Mouse (Mus musculus) stomach, postnatal 0 days (tissue): ENCODE data around the gene Ripor1. TPM values are rescaled to one million over a fixed set of nuclear protein-coding genes. Genes with fewer than 3 reads are reported as not detected.
A peak's percentile ranks its signal among the peaks of the same experiment; 100 is the strongest.

Experiments
- ATAC-seq: fragments of 200-750 bp; cut with Nextera tagmentation; 2 replicates; pipeline ENCODE4 v1.8.0; 2017; ENCODE audit not compliant: low FRiP score, low TSS enrichment
- DNase-seq: peaks from one replicate; pipeline ENCODE4 v3.0.0-alpha.2; 2016; ENCODE audit warnings: low spot score
- H3K27ac ChIP-seq: fragments of 300-500 bp; sonication (generic); replicated peaks from 2 replicates; pipeline ENCODE4 v1.5.1; 2014; ENCODE audit warnings: mild to moderate bottlenecking, control low read depth
- H3K27me3 ChIP-seq: fragments of 300-500 bp; sonication (generic); 2 replicates; pipeline ENCODE4 v1.6.1; 2014; ENCODE audit warnings: low read length; ENCODE audit not compliant: control insufficient read depth, insufficient read depth
- H3K36me3 ChIP-seq: fragments of 300-500 bp; sonication (generic); 2 replicates; pipeline ENCODE4 v1.6.1; 2014; ENCODE audit warnings: low read length, mixed read lengths; ENCODE audit not compliant: control insufficient read depth, insufficient read depth
- H3K4me1 ChIP-seq: fragments of 300-500 bp; sonication (generic); replicated peaks from 2 replicates; pipeline ENCODE4 v1.6.1; 2014; ENCODE audit warnings: antibody characterized with exemption; ENCODE audit not compliant: control insufficient read depth, insufficient read depth
- H3K4me2 ChIP-seq: fragments of 300-500 bp; sonication (generic); replicated peaks from 2 replicates; pipeline ENCODE4 v1.6.1; 2014; ENCODE audit warnings: low read depth, mild to moderate bottlenecking, control low read depth, moderate library complexity
- H3K4me3 ChIP-seq: fragments of 300-500 bp; sonication (generic); 2 replicates; pipeline ENCODE4 v1.5.1; 2014; ENCODE audit warnings: low read depth, low read length, control low read depth
- H3K9ac ChIP-seq: fragments of 300-500 bp; sonication (generic); 2 replicates; pipeline ENCODE4 v1.6.1; 2014; ENCODE audit warnings: mild to moderate bottlenecking, low read length, control low read depth, mixed read lengths
- H3K9me3 ChIP-seq: fragments of 300-500 bp; sonication (generic); 2 replicates; pipeline ENCODE4 v1.6.1; 2016; ENCODE audit warnings: low read length; ENCODE audit not compliant: control insufficient read depth
- CTCF ChIP-seq: IDR thresholded peaks from 2 replicates; pipeline ENCODE4 v1.5.1; 2016; ENCODE audit warnings: antibody characterized with exemption, low read depth, mild to moderate bottlenecking, moderate library complexity
- EP300 ChIP-seq: optimal IDR thresholded peaks from 2 replicates; pipeline ENCODE3; 2016; ENCODE audit warnings: antibody characterized with exemption
- WGBS: fragments of 180-500 bp; shearing (Covaris S2); extraction: QIAGEN DNeasy Blood & Tissue Kit; methylation state at CpG from one replicate; pipeline ENCODE4 v1.1.7; 2014; 5-methylcytosine and 5-hydroxymethylcytosine counted together
- polyA plus RNA-seq: library from polyadenylated mRNA; unstranded; fragments of >200 nt; fragmentation: Nextera tagmentation; extraction: Ambion mirVana; gene quantifications from 2 replicates; pipeline ENCODE4 v1.2.1, GENCODE M21; 2015

Ripor1 gene
- polyA plus RNA-seq, 1 experiment from 2014 or later, result 8.9 TPM

DNA sequence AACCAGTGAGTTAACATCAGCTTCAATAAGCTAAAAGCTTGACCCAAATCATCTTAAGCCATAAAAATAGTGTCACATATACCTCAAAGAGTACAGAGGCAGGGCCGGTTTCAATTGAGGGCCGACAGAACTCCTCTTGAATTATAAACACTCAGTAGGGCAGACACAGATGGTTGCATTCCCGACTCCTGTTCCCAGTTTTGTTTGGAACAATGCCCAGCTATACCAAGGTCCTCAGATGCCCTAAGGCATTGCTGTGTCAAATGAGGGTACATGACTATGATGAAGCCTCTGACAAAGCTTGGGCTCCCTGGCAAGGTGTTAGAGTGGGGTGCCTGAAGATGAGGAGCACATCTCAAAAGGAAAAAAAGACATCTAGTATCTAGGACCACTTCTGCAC is 29.5 kb upstream of the Ripor1 start:
- no peak overlapping the region for H3K4me2 ChIP-seq
- no peak for TF ChIP-seq EP300
- no peak for TF ChIP-seq CTCF
- H3K36me3 ChIP-seq, result no peaks in the 10 kb centered on the region
- WGBS, result 53% methylated on average over 3 of the region's 3 CpGs
- no peak for DNase-seq
- H3K27ac ChIP-seq, result no peak overlapping the region
- H3K4me3 ChIP-seq, result no peak overlapping the region
- H3K4me1 ChIP-seq, result no peaks in the 10 kb centered on the region
- no peak overlapping the region for H3K9ac ChIP-seq
- no peaks in the 10 kb centered on the region for H3K9me3 ChIP-seq
- H3K27me3 ChIP-seq, result no peaks in the 10 kb centered on the region
- ATAC-seq, result no peak

DNA sequence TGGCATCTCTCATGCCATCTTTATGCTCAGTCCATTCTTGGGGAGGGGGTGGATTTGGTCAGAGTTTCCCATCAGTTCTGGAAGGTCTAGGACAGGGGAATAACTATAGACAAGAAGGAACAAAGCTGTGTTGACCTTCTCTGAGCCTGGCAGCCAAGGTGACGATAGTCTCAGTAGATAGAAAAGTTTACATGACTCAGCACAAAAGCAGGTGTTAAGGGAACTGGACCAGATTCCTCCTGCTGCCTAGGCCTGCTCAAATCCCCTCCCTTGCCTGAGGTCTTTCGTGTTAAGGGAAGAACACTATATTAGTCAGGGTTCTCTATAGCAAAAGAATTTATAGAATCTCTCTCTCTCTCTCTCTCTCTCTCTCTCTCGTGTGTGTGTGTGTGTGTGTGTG is 25.3 kb upstream of the Ripor1 start:
- Histone ChIP-seq H3K27ac (no peak overlapping the region), H3K9ac (no peak overlapping the region), H3K36me3 (no peaks in the 10 kb centered on the region), H3K4me2 (no peak overlapping the region), H3K9me3 (no peaks in the 10 kb centered on the region), H3K4me1 (no peaks in the 10 kb centered on the region), H3K4me3 (no peak overlapping the region), H3K27me3 (no peaks in the 10 kb centered on the region)
- TF ChIP-seq CTCF (no peak), EP300 (no peak)
- 49% methylated on average over 3 of the region's 3 CpGs for WGBS
- DNase-seq (no peak), ATAC-seq (peak; percentile 56; the same call in 1 of the 2 replicates)

DNA sequence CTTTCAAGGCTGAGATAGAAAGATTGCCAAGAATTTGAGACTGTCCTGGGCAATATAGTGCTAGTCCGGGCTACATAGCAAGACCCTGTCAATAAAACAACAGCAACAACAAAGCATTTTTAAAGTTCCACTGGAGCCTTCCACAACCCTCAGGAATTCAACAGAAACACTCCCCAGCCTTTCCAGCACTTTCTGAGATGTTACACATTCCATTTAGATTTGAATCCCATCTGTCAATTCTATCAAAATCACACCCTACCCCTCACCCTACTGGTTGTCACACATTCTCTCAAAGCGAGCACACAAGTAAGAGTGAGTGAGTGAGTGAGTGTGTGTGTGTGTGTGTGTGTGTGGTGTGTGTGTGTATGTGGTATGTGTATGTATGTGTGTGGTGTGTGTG is 12.6 kb upstream of the Ripor1 start:
- WGBS, result 56% methylated on average over 2 of the region's 2 CpGs
- Histone ChIP-seq H3K4me2 (no peak overlapping the region), H3K36me3 (no peaks in the 10 kb centered on the region), H3K27me3 (no peaks in the 10 kb centered on the region), H3K9ac (no peak overlapping the region), H3K4me3 (no peak overlapping the region), H3K4me1 (0 out of 2 replicates have a peak, but pooled peaks cover 2% of the 10 kb centered on the region), H3K27ac (no peak overlapping the region), H3K9me3 (no peaks in the 10 kb centered on the region)
- DNase-seq, result no peak
- no peak for ATAC-seq
- no peak for TF ChIP-seq EP300
- TF ChIP-seq CTCF, result no peak

DNA sequence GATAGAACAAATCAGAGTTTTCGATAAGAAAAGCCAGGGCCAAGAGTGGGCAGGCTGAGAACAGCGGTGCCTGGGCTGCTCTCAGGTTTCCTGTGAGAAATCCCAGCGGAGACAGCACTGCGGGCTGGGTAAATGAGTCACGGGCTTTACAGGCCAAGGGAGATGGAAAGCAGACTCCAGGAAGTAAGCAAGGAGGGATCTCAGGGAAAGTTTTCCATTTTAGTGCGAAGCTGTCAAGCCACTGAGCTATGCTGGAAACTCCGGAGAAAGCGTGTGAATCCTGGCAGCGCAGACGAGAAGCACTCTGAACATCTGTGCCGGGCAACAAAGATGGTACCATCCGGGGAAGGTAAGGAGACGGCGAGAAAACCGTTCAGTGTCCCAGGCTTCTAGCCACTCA is 11.2 kb upstream of the Ripor1 start:
- ATAC-seq (peak; percentile 81; the same call in 1 of the 2 replicates), DNase-seq (peak; percentile 69)
- no peaks in the 10 kb centered on the region for H3K36me3 ChIP-seq
- H3K4me2 ChIP-seq, result peak overlapping the region; percentile 39
- H3K9ac ChIP-seq, result peak overlapping the region; percentile 9; the same call in 1 of the 2 replicates
- no peaks in the 10 kb centered on the region for H3K9me3 ChIP-seq
- H3K4me1 ChIP-seq, result 0 out of 2 replicates have a peak, but pooled peaks cover 2% of the 10 kb centered on the region
- peak overlapping the region; percentile 50 for H3K27ac ChIP-seq
- 9% methylated on average over 15 of the region's 15 CpGs for WGBS
- peak overlapping the region; percentile 11; the same call in 1 of the 2 replicates for H3K4me3 ChIP-seq
- H3K27me3 ChIP-seq, result no peaks in the 10 kb centered on the region
- TF ChIP-seq CTCF (no peak), EP300 (no peak)

DNA sequence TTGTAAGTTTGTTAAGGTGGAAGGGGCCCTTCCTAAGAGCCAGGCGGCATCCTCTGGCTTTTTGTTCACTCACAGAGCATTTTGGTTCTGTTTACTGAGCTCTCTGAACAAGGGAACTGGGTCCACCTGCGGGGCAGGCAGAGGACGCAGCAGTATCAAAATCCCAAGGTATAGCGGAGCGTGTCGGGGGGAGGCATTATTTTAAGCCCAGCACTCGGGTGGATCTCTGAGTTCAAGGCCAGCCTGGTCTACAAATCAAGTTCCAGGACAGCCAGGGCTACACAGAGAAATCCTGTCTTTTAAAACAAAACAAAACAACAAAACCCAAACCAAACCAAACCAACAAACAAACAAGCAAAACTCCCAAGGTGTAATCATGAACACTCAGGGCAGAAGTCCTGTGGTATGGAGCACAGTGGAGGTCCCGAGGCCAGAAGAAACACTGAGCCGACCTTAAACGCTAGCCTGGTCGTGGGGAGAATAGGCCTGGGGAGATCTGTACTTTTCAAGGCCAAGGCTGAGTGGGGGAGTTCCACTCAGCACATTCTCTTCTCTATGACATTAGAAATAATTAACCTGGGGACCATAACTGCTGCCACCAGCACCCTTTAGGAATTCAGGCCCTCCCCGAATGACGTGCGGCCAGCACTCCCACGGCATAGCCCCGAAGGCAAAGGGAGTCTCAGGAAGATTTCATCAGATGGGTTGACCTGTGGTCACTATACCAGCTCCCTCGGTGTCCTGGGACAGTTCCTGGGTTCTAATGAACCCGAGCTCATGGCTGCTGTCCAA is 10.4 kb upstream of the Ripor1 start:
- H3K9ac ChIP-seq, result peak overlapping the region; percentile 9; the same call in 1 of the 2 replicates
- H3K9me3 ChIP-seq, result no peaks in the 10 kb centered on the region
- TF ChIP-seq CTCF (no peak), EP300 (no peak)
- H3K27me3 ChIP-seq, result no peaks in the 10 kb centered on the region
- 61% methylated on average over 18 of the region's 18 CpGs for WGBS
- H3K4me3 ChIP-seq, result peak overlapping the region; percentile 11; the same call in 1 of the 2 replicates
- peak overlapping the region; percentile 39 for H3K4me2 ChIP-seq
- H3K27ac ChIP-seq, result peak overlapping the region; percentile 50
- H3K36me3 ChIP-seq, result no peaks in the 10 kb centered on the region
- H3K4me1 ChIP-seq, result 0 out of 2 replicates have a peak, but pooled peaks cover 2% of the 10 kb centered on the region
- DNase-seq (no peak), ATAC-seq (no peak)

DNA sequence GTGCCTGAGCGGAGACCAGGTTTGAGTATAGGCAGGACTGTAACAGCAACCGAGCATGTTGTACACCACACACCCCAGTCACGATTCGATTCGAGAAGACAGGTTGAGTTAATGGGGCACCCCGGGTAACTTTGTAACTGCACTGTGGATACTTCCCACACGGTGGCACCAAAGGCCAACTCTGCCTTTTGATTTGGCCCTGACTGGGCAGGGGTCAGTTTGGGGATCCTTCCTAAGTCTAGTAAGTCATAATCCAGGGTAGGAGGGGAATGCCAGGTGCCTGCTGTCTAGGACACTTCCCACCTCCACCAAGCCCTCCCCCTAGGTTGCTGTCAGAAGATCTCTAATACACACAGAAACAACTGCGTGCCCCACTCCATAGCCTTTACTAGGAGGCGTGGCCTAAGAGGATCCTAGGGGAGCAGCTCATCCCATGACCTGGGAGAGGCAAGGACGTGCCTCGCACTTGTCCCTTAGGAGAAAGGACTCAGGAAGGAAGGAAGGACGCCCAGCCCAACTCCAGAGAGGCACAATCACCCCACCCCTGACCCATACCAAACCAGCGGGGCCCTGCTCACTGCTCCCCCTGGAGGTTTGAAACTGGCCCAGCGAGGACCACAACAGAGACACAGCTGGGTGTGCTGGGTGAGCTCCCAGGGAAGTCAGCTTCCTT is 8.6 kb upstream of the Ripor1 start:
- peak overlapping the region; percentile 58 for H3K4me2 ChIP-seq
- H3K9ac ChIP-seq, result no peak overlapping the region
- H3K27me3 ChIP-seq, result no peaks in the 10 kb centered on the region
- H3K4me3 ChIP-seq, result peak overlapping the region; percentile 13; the same call in 1 of the 2 replicates
- 9% methylated on average over 14 of the region's 14 CpGs for WGBS
- 0 out of 2 replicates have a peak, but pooled peaks cover 2% of the 10 kb centered on the region for H3K4me1 ChIP-seq
- H3K36me3 ChIP-seq, result no peaks in the 10 kb centered on the region
- H3K9me3 ChIP-seq, result no peaks in the 10 kb centered on the region
- H3K27ac ChIP-seq, result no peak overlapping the region
- DNase-seq (peak; percentile 74), ATAC-seq (peak; percentile 75)
- TF ChIP-seq CTCF (peak; percentile 79), EP300 (no peak)
